Mouse (Mus musculus) urinary bladder, postnatal 0 days (tissue): Measurements from ENCODE around the gene Steap3. TPM values are rescaled to one million over a fixed set of nuclear protein-coding genes. Genes with fewer than 3 reads are reported as not detected.

Experiments used
- polyA plus RNA-seq: library from polyadenylated mRNA; unstranded; fragments of >200 nt; fragmentation: Nextera tagmentation; extraction: Ambion mirVana; gene quantifications from 2 replicates; pipeline ENCODE4 v1.2.1, GENCODE M21; 2015

Gene Steap3
- 8.0 and 10.4 TPM in 2 replicates for polyA plus RNA-seq

GRCm38 (mm10) chr1:120272605-120273004, at the start of gene Steap3:
Steap3 (minus strand) TSS chr1:120272705.

Other genes starting within 250 kb of the Steap3 start
- 8.6 and 21.5 TPM in 2 replicates for gene Tmem37, start 198.6 kb downstream of the Steap3 start, polyA plus RNA-seq
- 555 and 599 TPM in 2 replicates for gene Dbi, start 151.6 kb downstream of the Steap3 start, polyA plus RNA-seq
- gene 3110009E18Rik, start 151.5 kb downstream of the Steap3 start, polyA plus RNA-seq = 11.7 and 13.3 TPM in 2 replicates
- not detected in 2 replicates for gene C1ql2, start 67.9 kb upstream of the Steap3 start, polyA plus RNA-seq
- gene Marco, start 232.3 kb upstream of the Steap3 start, polyA plus RNA-seq = 1.3 and 5.9 TPM in 2 replicates